Mouse (Mus musculus) limb, embryonic 10.5 days (tissue): ENCODE data around the gene Ushbp1. TPM values are rescaled to one million over a fixed set of nuclear protein-coding genes. Genes with fewer than 3 reads are reported as not detected.

Source experiments
- DNase-seq: peaks from one replicate; pipeline ENCODE4 v3.0.0-alpha.2; 2017; ENCODE audit warnings: low spot score
- H3K27ac ChIP-seq: fragments of 300-500 bp; sonication (generic); 2 replicates; pipeline ENCODE4 v1.5.1; 2016; ENCODE audit warnings: mild to moderate bottlenecking
- H3K27me3 ChIP-seq: fragments of 300-500 bp; sonication (generic); 2 replicates; pipeline ENCODE4 v1.6.1; 2016; ENCODE audit warnings: low read depth, mild to moderate bottlenecking; ENCODE audit not compliant: poor library complexity, severe bottlenecking
- H3K36me3 ChIP-seq: fragments of 300-500 bp; sonication (generic); 2 replicates; pipeline ENCODE4 v1.6.1; 2016; ENCODE audit warnings: mild to moderate bottlenecking, moderate library complexity
- H3K4me1 ChIP-seq: fragments of 300-500 bp; sonication (generic); 2 replicates; pipeline ENCODE4 v1.6.1; 2016
- H3K4me3 ChIP-seq: fragments of 300-500 bp; sonication (generic); 2 replicates; pipeline ENCODE4 v1.5.1; 2016; ENCODE audit warnings: mild to moderate bottlenecking, moderate library complexity
- H3K9me3 ChIP-seq: fragments of 300-500 bp; sonication (generic); replicated peaks from 2 replicates; pipeline ENCODE4 v1.6.1; 2016; ENCODE audit warnings: mild to moderate bottlenecking
- WGBS: fragments of 180-500 bp; shearing (Covaris S2); methylation state at CpG from one replicate; pipeline ENCODE4 v1.1.7; 2016; 5-methylcytosine and 5-hydroxymethylcytosine counted together
- polyA plus RNA-seq: library from polyadenylated mRNA; unstranded; fragments of >200 nt; fragmentation: Nextera tagmentation; extraction: Ambion mirVana; gene quantifications from 2 replicates; pipeline ENCODE4 v1.2.1, GENCODE M21; 2016

Ushbp1 gene
- polyA plus RNA-seq, 1 experiment from 2014 or later = 6.9 TPM

- WGBS = 90% methylated on average over 8 of the region's 8 CpGs
- peaks cover 60% of the 10 kb centered on the region for H3K36me3 ChIP-seq
These were observed 8.4 kb upstream of the Ushbp1 start for GRCm38 (mm10) chr8:71404011-71404410.

GRCm38 (mm10) chr8:71403107-71403885 is 7.7 kb upstream of the Ushbp1 start:
- peaks cover 27% of the 10 kb centered on the region for H3K4me1 ChIP-seq
- DNase-seq = peak; percentile 27
- H3K4me3 ChIP-seq = no peak overlapping the region
- H3K9me3 ChIP-seq = no peaks in the 10 kb centered on the region
- 81% methylated on average over 6 of the region's 6 CpGs for WGBS
- H3K36me3 ChIP-seq = peaks cover 60% of the 10 kb centered on the region
- H3K27me3 ChIP-seq = no peaks in the 10 kb centered on the region
- no peak overlapping the region for H3K27ac ChIP-seq

More at GRCm38 (mm10) chr8:71404011-71404410, 8.4 kb upstream of the Ushbp1 start:
- H3K9me3 ChIP-seq = no peaks in the 10 kb centered on the region
- H3K4me1 ChIP-seq = peaks cover 27% of the 10 kb centered on the region
- H3K4me3 ChIP-seq = no peak overlapping the region
- peak; percentile 24 for DNase-seq
- H3K27ac ChIP-seq = no peak overlapping the region
- no peaks in the 10 kb centered on the region for H3K27me3 ChIP-seq

GRCm38 (mm10) chr8:71402446-71402964 is 6.9 kb upstream of the Ushbp1 start:
- Histone ChIP-seq H3K4me3 (no peak overlapping the region), H3K36me3 (peaks cover 54% of the 10 kb centered on the region), H3K9me3 (no peaks in the 10 kb centered on the region), H3K4me1 (peaks cover 26% of the 10 kb centered on the region), H3K27me3 (no peaks in the 10 kb centered on the region), H3K27ac (no peak overlapping the region)
- WGBS = 90% methylated on average over 9 of the region's 9 CpGs
- DNase-seq = peak; percentile 29

- H3K4me3 ChIP-seq = no peak overlapping the region
- H3K4me1 ChIP-seq = peaks cover 21% of the 10 kb centered on the region
- H3K36me3 ChIP-seq = peaks cover 49% of the 10 kb centered on the region
- H3K27me3 ChIP-seq = no peaks in the 10 kb centered on the region
- no peak overlapping the region for H3K27ac ChIP-seq
- no peaks in the 10 kb centered on the region for H3K9me3 ChIP-seq
- DNase-seq = no peak
These were observed 5.9 kb upstream of the Ushbp1 start for GRCm38 (mm10) chr8:71401454-71401853.

GRCm38 (mm10) chr8:71400826-71401225 is 5.2 kb upstream of the Ushbp1 start:
- H3K4me3 ChIP-seq = no peak overlapping the region
- no peak overlapping the region for H3K27ac ChIP-seq
- no peaks in the 10 kb centered on the region for H3K9me3 ChIP-seq
- 89% methylated on average over 2 of the region's 2 CpGs for WGBS
- no peaks in the 10 kb centered on the region for H3K27me3 ChIP-seq
- DNase-seq = no peak
- H3K4me1 ChIP-seq = peaks cover 19% of the 10 kb centered on the region
- H3K36me3 ChIP-seq = peaks cover 49% of the 10 kb centered on the region

GRCm38 (mm10) chr8:71397701-71398100 is 2.1 kb upstream of the Ushbp1 start:
- DNase-seq = no peak
- 85% methylated on average over 12 of the region's 12 CpGs for WGBS
- Histone ChIP-seq H3K9me3 (no peaks in the 10 kb centered on the region), H3K27ac (0 out of 2 replicates have a peak overlapping the region, but pooled peaks have one; percentile 88), H3K36me3 (peaks cover 32% of the 10 kb centered on the region), H3K27me3 (no peaks in the 10 kb centered on the region), H3K4me1 (peaks cover 24% of the 10 kb centered on the region), H3K4me3 (peak overlapping the region; percentile 85)

- Histone ChIP-seq H3K36me3 (peaks cover 29% of the 10 kb centered on the region), H3K4me1 (peaks cover 24% of the 10 kb centered on the region), H3K27me3 (no peaks in the 10 kb centered on the region), H3K9me3 (no peaks in the 10 kb centered on the region), H3K4me3 (peak within 1 kb of the TSS; percentile 85), H3K27ac (peak within 1 kb of the TSS; percentile 88)
- WGBS = under 1% methylated on average over 34 of the region's 34 CpGs
- DNase-seq = peak; percentile 90
These were observed 1.2 kb upstream of the Ushbp1 start, which contains the start of gene Babam1 for GRCm38 (mm10) chr8:71396639-71397305. Babam1 (plus strand) TSS chr8:71396861.

GRCm38 (mm10) chr8:71395071-71395470 is 531 bp downstream of the Ushbp1 start:
- Histone ChIP-seq H3K4me1 (peaks cover 31% of the 10 kb centered on the region), H3K9me3 (no peaks in the 10 kb centered on the region), H3K4me3 (0 out of 2 replicates have a peak overlapping the region, but pooled peaks have one; percentile 17), H3K27me3 (no peaks in the 10 kb centered on the region), H3K27ac (no peak overlapping the region; the same call in 1 of the 2 replicates), H3K36me3 (peaks cover 20% of the 10 kb centered on the region)
- no peak for DNase-seq
- 91% methylated on average over 10 of the region's 10 CpGs for whole genome bisulfite sequencing

GRCm38 (mm10) chr8:71394481-71394880 is 1.1 kb downstream of the Ushbp1 start:
- Histone ChIP-seq H3K4me1 (peaks cover 31% of the 10 kb centered on the region), H3K27me3 (no peaks in the 10 kb centered on the region), H3K36me3 (peaks cover 17% of the 10 kb centered on the region), H3K27ac (peak overlapping the region; percentile 15; the same call in 1 of the 2 replicates), H3K9me3 (no peaks in the 10 kb centered on the region), H3K4me3 (no peak overlapping the region)
- 82% methylated on average over 7 of the region's 7 CpGs for WGBS
- no peak for DNase-seq

GRCm38 (mm10) chr8:71392871-71393270 is 2.7 kb downstream of the Ushbp1 start:
- Histone ChIP-seq H3K4me1 (peaks cover 31% of the 10 kb centered on the region), H3K27me3 (no peaks in the 10 kb centered on the region), H3K36me3 (peaks cover 3% of the 10 kb centered on the region; the same call in 1 of the 2 replicates), H3K4me3 (peak overlapping the region; percentile 31), H3K9me3 (no peaks in the 10 kb centered on the region), H3K27ac (no peak overlapping the region; the same call in 1 of the 2 replicates)
- no peak for DNase-seq
- WGBS = 14% methylated on average over 3 of the region's 3 CpGs

GRCm38 (mm10) chr8:71392391-71392790 is 3.2 kb downstream of the Ushbp1 start:
- no peaks in the 10 kb centered on the region for H3K27me3 ChIP-seq
- no peak overlapping the region for H3K4me3 ChIP-seq
- H3K27ac ChIP-seq = no peak overlapping the region
- H3K9me3 ChIP-seq = no peaks in the 10 kb centered on the region
- peaks cover 3% of the 10 kb centered on the region; the same call in 1 of the 2 replicates for H3K36me3 ChIP-seq
- 82% methylated on average over 5 of the region's 5 CpGs for WGBS
- peaks cover 26% of the 10 kb centered on the region for H3K4me1 ChIP-seq
- no peak for DNase-seq

GRCm38 (mm10) chr8:71391696-71392095 is 3.9 kb downstream of the Ushbp1 start:
- no peaks in the 10 kb centered on the region for H3K27me3 ChIP-seq
- H3K4me1 ChIP-seq = peaks cover 23% of the 10 kb centered on the region
- H3K27ac ChIP-seq = no peak overlapping the region
- H3K4me3 ChIP-seq = no peak overlapping the region
- DNase-seq = no peak
- H3K9me3 ChIP-seq = no peaks in the 10 kb centered on the region
- 88% methylated on average over 2 of the region's 2 CpGs for WGBS
- H3K36me3 ChIP-seq = peaks cover 3% of the 10 kb centered on the region; the same call in 1 of the 2 replicates

GRCm38 (mm10) chr8:71388267-71388666 is 7.3 kb downstream of the Ushbp1 start:
- no peaks in the 10 kb centered on the region for H3K9me3 ChIP-seq
- 81% methylated on average over 1 of the region's 1 CpGs for whole genome bisulfite sequencing
- no peak overlapping the region for H3K27ac ChIP-seq
- H3K4me3 ChIP-seq = no peak overlapping the region
- H3K27me3 ChIP-seq = no peaks in the 10 kb centered on the region
- H3K4me1 ChIP-seq = peaks cover 20% of the 10 kb centered on the region
- no peak for DNase-seq
- H3K36me3 ChIP-seq = peaks cover 3% of the 10 kb centered on the region; the same call in 1 of the 2 replicates
